Mouse (Mus musculus) ES-CJ7 (cell line): Measurements from ENCODE around the gene Coro7.
"Not testable (repeated sequence)": the region's sequence is repeated elsewhere in the genome, so short reads cannot be mapped to it uniquely, and the experiment has no call there.

Experiments used
- DNase-seq: peaks from one replicate; pipeline ENCODE4 v3.0.0; 2011; ENCODE audit warnings: low read depth, low spot score

The Coro7 gene

GRCm38 (mm10) chr16:4682628-4683179 lies 3.1 kb upstream of the Coro7 start:
- no peak for DNase-seq

- DNase-seq: not testable (repeated sequence)
Observed at GRCm38 (mm10) chr16:4680922-4681455, 1.4 kb upstream of the Coro7 start.

GRCm38 (mm10) chr16:4678080-4678479 lies 1.5 kb downstream of the Coro7 start:
- no peak for DNase-seq

- no peak for DNase-seq
Observed at GRCm38 (mm10) chr16:4676836-4677235, 2.7 kb downstream of the Coro7 start.

GRCm38 (mm10) chr16:4674091-4674490 lies 5.5 kb downstream of the Coro7 start:
- DNase-seq: no peak

- DNase-seq: no peak
Observed at GRCm38 (mm10) chr16:4670317-4670716, 9.3 kb downstream of the Coro7 start.

- DNase-seq: peak; percentile 77
Observed at GRCm38 (mm10) chr16:4667190-4667808, 12.3 kb downstream of the Coro7 start.

GRCm38 (mm10) chr16:4665726-4666125 lies 13.9 kb downstream of the Coro7 start:
- DNase-seq: no peak

GRCm38 (mm10) chr16:4663806-4664205 lies 15.8 kb downstream of the Coro7 start:
- peak; percentile 47 for DNase-seq

GRCm38 (mm10) chr16:4661605-4662004 lies 18.0 kb downstream of the Coro7 start:
- DNase-seq: no peak

GRCm38 (mm10) chr16:4659326-4659725 lies 20.3 kb downstream of the Coro7 start:
- no peak for DNase-seq

GRCm38 (mm10) chr16:4658781-4659245 lies 20.8 kb downstream of the Coro7 start:
- no peak for DNase-seq

- DNase-seq: no peak
Observed at GRCm38 (mm10) chr16:4656571-4657081, 23.0 kb downstream of the Coro7 start.

- DNase-seq: peak; percentile 23
Observed at GRCm38 (mm10) chr16:4655764-4656570, 23.6 kb downstream of the Coro7 start.

GRCm38 (mm10) chr16:4655251-4655734 lies 24.3 kb downstream of the Coro7 start:
- no peak for DNase-seq

GRCm38 (mm10) chr16:4654706-4655105 lies 24.9 kb downstream of the Coro7 start:
- no peak for DNase-seq

GRCm38 (mm10) chr16:4652707-4653416 lies 26.7 kb downstream of the Coro7 start:
- DNase-seq: no peak

- no peak for DNase-seq
Observed at GRCm38 (mm10) chr16:4651624-4652023, 28.0 kb downstream of the Coro7 start.

- DNase-seq: no peak
Observed at GRCm38 (mm10) chr16:4651081-4651480, 28.5 kb downstream of the Coro7 start.

GRCm38 (mm10) chr16:4650161-4650560 lies 29.4 kb downstream of the Coro7 start:
- DNase-seq: no peak

- no peak for DNase-seq
Observed at GRCm38 (mm10) chr16:4649692-4650091, 29.9 kb downstream of the Coro7 start.
